ENCODE assay signal across 24 mouse cellular contexts in the genomic region with DNA sequence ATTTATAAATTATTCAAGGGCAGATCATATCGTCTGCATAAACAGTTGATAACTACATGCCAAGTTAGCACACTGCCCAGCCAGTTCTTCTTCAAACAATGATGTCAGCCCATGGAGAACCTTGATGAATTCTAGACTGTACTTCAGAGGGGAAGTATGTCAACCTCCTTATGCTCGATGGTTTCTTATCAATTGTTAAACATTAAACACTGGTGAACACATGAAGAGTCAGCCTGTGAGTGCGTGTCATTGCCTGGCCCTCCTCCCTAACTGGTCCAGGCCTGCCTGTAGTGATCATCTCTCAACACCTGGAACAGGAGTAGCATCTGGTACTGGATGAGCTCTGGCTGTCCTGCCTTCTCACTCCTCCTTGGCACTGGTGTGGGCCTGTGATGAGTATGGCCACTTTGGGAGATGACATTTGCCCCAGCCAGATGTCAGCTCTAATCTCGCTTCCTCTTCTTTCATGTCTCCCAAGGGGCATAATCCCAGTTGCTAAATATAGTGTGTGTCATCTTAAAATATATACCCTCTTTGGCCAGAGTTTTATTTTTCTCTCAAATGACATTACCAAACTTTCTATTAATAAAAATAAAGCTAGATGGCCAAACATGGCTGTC.
DNase-seq lines count a peak whose midpoint lies in the region; TF ChIP-seq lines count a peak whose summit lies in the region.
"Had no signal": no experiment of that assay in that cellular context is flagged by ENCODE, and none has a peak within 500 bp of the region (broad histone marks: within the 10 kb centered on the region; RNA-seq: fewer than 3 reads in every experiment).

No protein-coding gene starts in this region.

- H3K4me1 ChIP-seq in spleen, adult 2 months (ENCODE audit: control insufficient read depth, insufficient read depth, insufficient read length): peaks cover 25% of the 10 kb centered on the region; the same call in 1 of the 2 replicates
- H3K4me1 ChIP-seq in bone marrow, adult 2 months (ENCODE audit: control insufficient read depth, insufficient read depth, low read length): peaks cover 7% of the 10 kb centered on the region
- H3K4me1 ChIP-seq: forebrain, embryonic 12.5 days; hindbrain, embryonic 15.5 days; intestine, embryonic 15.5 days; kidney, embryonic 15.5 days; limb, embryonic 13.5 days; midbrain, embryonic 12.5 days had no signal

- WGBS in spleen, adult 2 months: 48% methylated on average over 4 of the region's 4 CpGs
- 66% methylated on average over 4 of the region's 4 CpGs for WGBS in bone marrow, adult 2 months

- H3K27me3 ChIP-seq in spleen, adult 2 months (ENCODE audit: control insufficient read depth, insufficient read depth, low read length): no peaks in the 10 kb centered on the region
- H3K27me3 ChIP-seq in splenic B cell, adult 2 months (ENCODE audit: control insufficient read depth, insufficient read depth, low read length, poor library complexity, severe bottlenecking): no peaks in the 10 kb centered on the region
- H3K27me3 ChIP-seq: forebrain, embryonic 12.5 days; hindbrain, embryonic 15.5 days; intestine, embryonic 15.5 days; kidney, embryonic 15.5 days; limb, embryonic 13.5 days; midbrain, embryonic 12.5 days; Patski had no signal

- no peak overlapping the region for H3K4me3 ChIP-seq in spleen, adult 2 months (ENCODE audit: extremely low read depth, insufficient read depth, insufficient read length)
- no peak overlapping the region for H3K4me3 ChIP-seq in bone marrow, adult 2 months (replicated peaks; ENCODE audit: control insufficient read depth, low read depth, low read length)
- H3K4me3 ChIP-seq: forebrain, embryonic 12.5 days; heart, embryonic 13.5 days; hindbrain, embryonic 15.5 days; intestine, embryonic 15.5 days; kidney, embryonic 15.5 days; limb, embryonic 13.5 days; midbrain, embryonic 12.5 days had no signal

- DNase-seq in spleen, adult 2 months (ENCODE audit: low read depth in 1 of 2, low spot score in 2 of 2): no peak
- no peak for DNase-seq in spleen, postnatal 4 days (ENCODE audit: low spot score in 2 of 2)
- DNase-seq in gastrocnemius, postnatal 36 days: peak; percentile 22 to 48
- DNase-seq in splenic B cell, adult 2 months (ENCODE audit: low read depth, low spot score): peak; percentile 59
- DNase-seq in heart, postnatal 25 days (ENCODE audit: low spot score): no peak
- DNase-seq in right cerebral cortex, postnatal 10 days (ENCODE audit: low spot score in 2 of 2): no peak
- DNase-seq: adrenal gland, adult 8-10 months; cerebellum, adult 9-10 months; heart, adult 18-20 months; heart, postnatal 36 days; kidney, postnatal 4 days; lung, postnatal 10 days; right cerebral cortex, postnatal 25 days; thymus, postnatal 4 days had no signal

- H3K27ac ChIP-seq in spleen, adult 2 months (ENCODE audit: insufficient read depth, low read length): peak overlapping the region; percentile 42
- 0 out of 2 replicates have a peak overlapping the region, but pooled peaks have one; percentile 1 for H3K27ac ChIP-seq in bone marrow, adult 2 months (ENCODE audit: control insufficient read depth, insufficient read depth, low read depth, low read length, poor library complexity)
- H3K27ac ChIP-seq: forebrain, embryonic 12.5 days; heart, embryonic 13.5 days; hindbrain, embryonic 15.5 days; intestine, embryonic 15.5 days; kidney, embryonic 15.5 days; limb, embryonic 13.5 days; liver, embryonic 14.5 days; midbrain, embryonic 12.5 days had no signal

- intact Hi-C loops in gastrocnemius, postnatal 36 days (cut with DNase I): loop anchor here (5.0 to 10.0 kb wide), 2 partner anchors 102 to 126 kb away; a partner anchor contains a TSS
- intact Hi-C loops in heart, postnatal 25 days (cut with DNase I): no loop called here

- TF ChIP-seq POLR2A in spleen, adult 2 months (IDR thresholded peaks at IDR 0.05; ENCODE audit: low read depth, low read length): no peak
- TF ChIP-seq POLR2A in bone marrow, adult 2 months (IDR thresholded peaks at IDR 0.05; ENCODE audit: borderline replicate concordance, control insufficient read depth, low read depth, low read length): no peak

- no peaks in the 10 kb centered on the region for H3K36me3 ChIP-seq in spleen, adult 2 months (ENCODE audit: control insufficient read depth, insufficient read depth, low read length)
- H3K36me3 ChIP-seq in splenic B cell, adult 2 months (ENCODE audit: control insufficient read depth, insufficient read depth, low read length, poor library complexity, severe bottlenecking): no peaks in the 10 kb centered on the region
- H3K36me3 ChIP-seq: forebrain, embryonic 12.5 days; heart, embryonic 13.5 days; hindbrain, embryonic 15.5 days; intestine, embryonic 15.5 days; kidney, embryonic 15.5 days; limb, embryonic 13.5 days; midbrain, embryonic 12.5 days had no signal

- TF ChIP-seq CTCF in spleen, adult 2 months (IDR thresholded peaks at IDR 0.05; ENCODE audit: extremely low read depth, insufficient read depth, insufficient read length, insufficient replicate concordance): no peak
- no peak for TF ChIP-seq CTCF in bone marrow, adult 2 months (IDR thresholded peaks at IDR 0.05; ENCODE audit: control insufficient read depth, insufficient read depth, low read length)

Comparison
In these comparisons a context has a peak if more than half of its experiments do, and no peak if none do; other contexts are left out.
1. DNase-seq: peak in gastrocnemius, postnatal 36 days (2 of 2) and splenic B cell, adult 2 months (single experiment); none in spleen, adult 2 months (0 of 2), spleen, postnatal 4 days (0 of 2), heart, postnatal 25 days (single experiment) and right cerebral cortex, postnatal 10 days (0 of 2).